Mouse (Mus musculus): ENCODE measurements around the gene Urb1. TPM values are rescaled to one million over a fixed set of nuclear protein-coding genes. Genes with fewer than 3 reads are reported as not detected.

Urb1 gene
- total and polyA plus RNA-seq, 3 experiments = 21.1 to 34.5 (median 29.4) TPM

GRCm38 (mm10) chr16:90727233-90728115 is 82.7 kb downstream of the Urb1 start, which contains the start of gene Mis18a:
Gene Mis18a (minus strand): TSS chr16:90727404.
- peaks cover 24% of the 10 kb centered on the region for H3K9me3 ChIP-seq (replicated peaks; ENCODE audit: low read length)
- H3K4me2 ChIP-seq (ENCODE audit: insufficient read depth, low read depth, poor library complexity, severe bottlenecking) = peak within 1 kb of the TSS; percentile 91
- peaks cover 3 to 14% of the 10 kb centered on the region in 2 experiments; a peak in 2 of 4 replicates for H3K4me1 ChIP-seq (ENCODE audit: control insufficient read depth in 1 of 2, insufficient read depth in 2 of 2)
- peak; percentile 65; the same call in 1 of the 2 replicates for TF ChIP-seq MXI1 (IDR thresholded peaks at IDR 0.05; ENCODE audit: low read depth, low read length)
- TF ChIP-seq TBP (conservative IDR thresholded peaks at IDR 0.05; ENCODE audit: low read depth, low read length) = peak; percentile 80
- TF ChIP-seq SMC3 (IDR thresholded peaks at IDR 0.05; ENCODE audit: low read depth, low read length) = no peak
- TF ChIP-seq ZNF384 (IDR thresholded peaks at IDR 0.05; ENCODE audit: low read depth, low read length) = no peak
- no peak for TF ChIP-seq PAX5 (IDR thresholded peaks at IDR 0.05; ENCODE audit: low read length)
- TF ChIP-seq CHD2 (IDR thresholded peaks at IDR 0.05; ENCODE audit: low read length) = no peak
- TF ChIP-seq TCF12 (IDR thresholded peaks at IDR 0.05; ENCODE audit: low read depth, low read length) = no peak; the same call in none of the 2 replicates
- TF ChIP-seq ETS1 (conservative IDR thresholded peaks at IDR 0.05; ENCODE audit: low read depth, low read length) = no peak
- peak; percentile 98 for TF ChIP-seq SIN3A (IDR thresholded peaks at IDR 0.05; ENCODE audit: low read length)
- TF ChIP-seq NELFE (IDR thresholded peaks at IDR 0.05; ENCODE audit: low read depth, low read length) = peak; percentile 98
- TF ChIP-seq BHLHE40 (IDR thresholded peaks at IDR 0.05; ENCODE audit: low read depth, low read length) = no peak
- TF ChIP-seq MAZ (IDR thresholded peaks at IDR 0.05; ENCODE audit: low read depth, low read length) = 0 out of 2 replicates have a peak, but pooled peaks have one; percentile 4
- no peak for TF ChIP-seq GABPA (IDR thresholded peaks at IDR 0.05; ENCODE audit: insufficient replicate concordance, low read depth, low read length)
- no peak for TF ChIP-seq JUND (conservative IDR thresholded peaks at IDR 0.05; ENCODE audit: low read depth, low read length)
- TF ChIP-seq ZMIZ1 (IDR thresholded peaks at IDR 0.05; ENCODE audit: low read depth, low read length) = peak; percentile 82; the same call in 1 of the 2 replicates
- TF ChIP-seq IRF4 (IDR thresholded peaks at IDR 0.05; ENCODE audit: low read depth, low read length) = peak; percentile 39
- 0 out of 2 replicates have a peak, but pooled peaks have one; percentile 30 for TF ChIP-seq RCOR1 (conservative IDR thresholded peaks at IDR 0.05; ENCODE audit: low read depth, low read length)
- no peak for TF ChIP-seq MAFK (IDR thresholded peaks at IDR 0.05; ENCODE audit: insufficient replicate concordance, low read length)
- no peak for TF ChIP-seq RAD21 (IDR thresholded peaks at IDR 0.05; ENCODE audit: low read depth, low read length)
- no peak for TF ChIP-seq ZC3H11A (IDR thresholded peaks at IDR 0.05; ENCODE audit: low read depth, low read length)
- no peak for TF ChIP-seq USF1 (IDR thresholded peaks at IDR 0.05; ENCODE audit: low read depth, low read length)
- no peak for TF ChIP-seq CHD1 (IDR thresholded peaks at IDR 0.05; ENCODE audit: low read depth, low read length)
- TF ChIP-seq E2F4 (IDR thresholded peaks at IDR 0.05; ENCODE audit: insufficient replicate concordance, low read depth, low read length) = peak; percentile 97
- peak; percentile 98 for TF ChIP-seq NRF1 (IDR thresholded peaks at IDR 0.05; ENCODE audit: low read depth, low read length)
- TF ChIP-seq ELF1 (IDR thresholded peaks at IDR 0.05; ENCODE audit: low read depth, low read length) = peak; percentile 96
- TF ChIP-seq MEF2A (IDR thresholded peaks at IDR 0.05; ENCODE audit: borderline replicate concordance, low read depth, low read length) = no peak
- peak; percentile 79 for TF ChIP-seq HCFC1 (IDR thresholded peaks at IDR 0.05; ENCODE audit: low read depth, low read length)
- no peak for TF ChIP-seq ZKSCAN1 (IDR thresholded peaks at IDR 0.05; ENCODE audit: borderline replicate concordance, low read depth, low read length)
- no peak for TF ChIP-seq CTCF (conservative IDR thresholded peaks at IDR 0.05 in 1 of 2, IDR thresholded peaks at IDR 0.05 in 1 of 2; ENCODE audit: low read depth in 2 of 2, low read length in 2 of 2)
- TF ChIP-seq MYC (IDR thresholded peaks at IDR 0.05; ENCODE audit: low read depth, low read length) = no peak
- TF ChIP-seq POLR2A (IDR thresholded peaks at IDR 0.05; ENCODE audit: low read depth, low read length) = peak; percentile 98
- no peak for TF ChIP-seq USF2 (conservative IDR thresholded peaks at IDR 0.05; ENCODE audit: low read depth, low read length)
- no peak for TF ChIP-seq JUN (IDR thresholded peaks at IDR 0.05; ENCODE audit: insufficient read depth, low read depth, low read length)
- no peak for TF ChIP-seq UBTF (IDR thresholded peaks at IDR 0.05; ENCODE audit: low read depth, low read length)
- no peak for TF ChIP-seq EP300 (IDR thresholded peaks at IDR 0.05; ENCODE audit: low read length)
- peak; percentile 69; the same call in 1 of the 2 replicates for TF ChIP-seq POLR2AphosphoS2 (IDR thresholded peaks at IDR 0.05; ENCODE audit: low read depth, low read length)
- peak; percentile 67 for TF ChIP-seq MAX (IDR thresholded peaks at IDR 0.05; ENCODE audit: low read length)
- 0 out of 2 replicates have a peak, but pooled peaks have one; percentile 55 for TF ChIP-seq KAT2A (IDR thresholded peaks at IDR 0.05; ENCODE audit: insufficient replicate concordance, low read length)
- H3K27ac ChIP-seq (ENCODE audit: insufficient read depth, low read depth) = 0 out of 2 replicates have a peak within 1 kb of the TSS, but pooled peaks have one; percentile 2
- peak within 1 kb of the TSS; percentile 67 for H3K9ac ChIP-seq (ENCODE audit: insufficient read depth, low read depth)
- dilution Hi-C loops (cut with MboI; ENCODE audit: extremely low pct_ligation_motif_present, extremely low pct_unique_long_range_greater_than_20kb, low sequenced_read_pairs) (no loop called here), in situ Hi-C loops (cut with MboI; ENCODE audit: low pct_ligation_motif_present, low pct_unique_long_range_greater_than_20kb, low sequenced_read_pairs) (no loop called here)
- H3K27me3 ChIP-seq (replicated peaks) = no peaks in the 10 kb centered on the region
- peak within 1 kb of the TSS; percentile 75 to 96 (median 88) for H3K4me3 ChIP-seq (replicated peaks in 1 of 3; ENCODE audit: low read depth in 2 of 3, low read length in 2 of 3, poor library complexity in 1 of 3)
- DNase-seq (ENCODE audit: extremely low read depth) = peak; percentile 96
- H3K79me2 ChIP-seq (replicated peaks; ENCODE audit: control insufficient read depth, extremely low read depth, insufficient read depth, poor library complexity, severe bottlenecking) = peaks cover 7% of the 10 kb centered on the region
- peaks cover 11 to 31% of the 10 kb centered on the region in 2 experiments for H3K36me3 ChIP-seq (replicated peaks in 1 of 2; ENCODE audit: control insufficient read depth in 1 of 2, insufficient read depth in 1 of 2, low read length in 1 of 2)

Measured in CH12.LX (cell line).